Mouse (Mus musculus) ES-CJ7 (cell line): ENCODE measurements at regions not wholly inside any gene's neighbourhood (a gene's known extent, or its start where the extent isn't known, plus 50 kb on each side); places are given as distances from the start of the nearest gene placed in this dataset.

Experiments
- DNase-seq: peaks from one replicate; pipeline ENCODE4 v3.0.0; 2011; ENCODE audit warnings: low read depth, low spot score

GRCm38 (mm10) chr5:126565817-126566216, 675.8 kb upstream of the Tmem132c start:
- DNase-seq = no peak

GRCm38 (mm10) chr5:126566226-126566625, 675.4 kb upstream of the Tmem132c start:
- DNase-seq = no peak

GRCm38 (mm10) chr5:126573766-126574165, 667.8 kb upstream of the Tmem132c start:
- no peak for DNase-seq

- peak; percentile 24 for DNase-seq
Observed at GRCm38 (mm10) chr5:126597786-126598330, 643.8 kb upstream of the Tmem132c start.

GRCm38 (mm10) chr5:126599561-126599960, 642.0 kb upstream of the Tmem132c start:
- no peak for DNase-seq

GRCm38 (mm10) chr5:126606756-126607155, 634.9 kb upstream of the Tmem132c start:
- DNase-seq = no peak

- DNase-seq = no peak
Observed at GRCm38 (mm10) chr5:126612571-126612970, 629.0 kb upstream of the Tmem132c start.

- no peak for DNase-seq
Observed at GRCm38 (mm10) chr5:126622551-126622950, 619.1 kb upstream of the Tmem132c start.

- peak; percentile 83 for DNase-seq
Observed at GRCm38 (mm10) chr5:126623205-126623604, 618.4 kb upstream of the Tmem132c start.

- DNase-seq = peak; percentile 86
Observed at GRCm38 (mm10) chr5:126629826-126630225, 611.8 kb upstream of the Tmem132c start.

- no peak for DNase-seq
Observed at GRCm38 (mm10) chr5:126650415-126650814, 591.2 kb upstream of the Tmem132c start.

GRCm38 (mm10) chr5:126651367-126651766, 590.2 kb upstream of the Tmem132c start:
- DNase-seq = peak; percentile 72

GRCm38 (mm10) chr5:126662648-126663047, 579.0 kb upstream of the Tmem132c start:
- DNase-seq = peak; percentile 27

- peak; percentile 47 for DNase-seq
Observed at GRCm38 (mm10) chr5:126671156-126671555, 570.5 kb upstream of the Tmem132c start.

- DNase-seq = no peak
Observed at GRCm38 (mm10) chr5:126680262-126680661, 561.3 kb upstream of the Tmem132c start.

- DNase-seq = peak; percentile 19
Observed at GRCm38 (mm10) chr5:126699314-126699713, 542.3 kb upstream of the Tmem132c start.

- DNase-seq = no peak
Observed at GRCm38 (mm10) chr5:126703516-126704282, 537.9 kb upstream of the Tmem132c start.

GRCm38 (mm10) chr5:126705871-126706270, 535.7 kb upstream of the Tmem132c start:
- DNase-seq = no peak

GRCm38 (mm10) chr5:126706701-126707100, 534.9 kb upstream of the Tmem132c start:
- no peak for DNase-seq

GRCm38 (mm10) chr5:126714672-126715071, 526.9 kb upstream of the Tmem132c start:
- no peak for DNase-seq

GRCm38 (mm10) chr5:126718421-126718820, 523.2 kb upstream of the Tmem132c start:
- no peak for DNase-seq

- DNase-seq = peak; percentile 35
Observed at GRCm38 (mm10) chr5:126721300-126721699, 520.3 kb upstream of the Tmem132c start.
